Mouse (Mus musculus) c-Kit-positive CD71-negative TER-119-negative erythroid progenitor cells, embryonic 14.5 days (primary cell): ENCODE results near the gene Arhgap24.
A peak's percentile ranks its signal among the peaks of the same experiment; 100 is the strongest.
"Not testable (repeated sequence)": the region's sequence is repeated elsewhere in the genome, so short reads cannot be mapped to it uniquely, and the experiment has no call there.

Experiments used
- DNase-seq: peaks from one replicate; pipeline ENCODE4 v3.0.0-alpha.2; 2013; ENCODE audit warnings: low read depth

Arhgap24 gene

GRCm38 (mm10) chr5:102802833-102803232, 321.6 kb downstream of the Arhgap24 start:
- no peak for DNase-seq

DNA sequence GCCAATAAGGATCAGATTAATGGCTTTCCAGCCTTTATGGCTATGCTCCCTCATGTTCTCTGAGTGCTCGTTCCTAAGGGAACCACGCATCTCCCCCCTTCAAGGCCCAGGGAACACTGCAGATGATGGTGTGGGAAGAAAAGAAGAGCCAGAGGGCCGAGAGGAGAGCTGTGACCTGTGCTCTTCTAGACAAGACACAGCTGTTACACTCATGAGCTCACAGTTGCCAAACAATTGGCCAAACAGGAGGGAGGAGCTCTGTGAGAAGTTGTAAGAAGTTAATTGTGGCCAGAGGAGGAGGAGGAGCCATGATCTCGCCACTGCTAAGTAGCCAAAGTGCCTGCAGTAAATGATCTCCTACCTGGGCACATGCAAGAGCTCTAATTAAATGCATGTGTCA, 322.5 kb downstream of the Arhgap24 start:
- DNase-seq: no peak

- no peak for DNase-seq
Observed at GRCm38 (mm10) chr5:102807518-102807917, 326.3 kb downstream of the Arhgap24 start.

DNA sequence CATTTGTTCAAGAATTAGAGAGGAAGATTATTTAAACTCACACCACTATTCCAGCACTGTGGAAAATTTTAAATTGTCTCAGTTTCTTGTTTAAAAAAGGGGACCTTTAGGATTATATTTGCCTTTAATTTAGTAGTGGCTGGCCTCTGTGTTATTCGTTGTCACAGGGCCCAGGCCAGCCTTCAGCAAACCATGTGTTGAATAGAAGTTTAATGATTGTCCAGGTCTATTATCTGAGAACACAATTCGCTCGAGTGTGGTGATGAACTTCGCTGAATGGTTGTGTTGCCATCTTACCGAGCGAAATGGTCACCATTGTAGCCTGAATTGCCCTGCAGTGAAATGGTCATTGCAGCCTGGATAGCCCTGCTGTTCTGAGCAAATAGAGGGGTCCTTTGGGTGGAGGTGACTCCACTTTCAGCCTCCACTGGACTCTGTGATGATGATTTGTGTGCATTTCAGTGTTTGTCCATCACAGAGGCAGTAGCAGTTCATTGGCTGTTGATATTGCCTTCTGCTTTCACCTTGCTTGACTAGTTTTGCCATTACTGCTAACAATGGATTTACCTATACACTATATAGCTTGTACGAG, 329.3 kb downstream of the Arhgap24 start:
- DNase-seq: no peak

- DNase-seq: no peak
Observed at GRCm38 (mm10) chr5:102813271-102813670, 332.1 kb downstream of the Arhgap24 start.

- no peak for DNase-seq
Observed at GRCm38 (mm10) chr5:102817641-102818040, 336.4 kb downstream of the Arhgap24 start.

DNA sequence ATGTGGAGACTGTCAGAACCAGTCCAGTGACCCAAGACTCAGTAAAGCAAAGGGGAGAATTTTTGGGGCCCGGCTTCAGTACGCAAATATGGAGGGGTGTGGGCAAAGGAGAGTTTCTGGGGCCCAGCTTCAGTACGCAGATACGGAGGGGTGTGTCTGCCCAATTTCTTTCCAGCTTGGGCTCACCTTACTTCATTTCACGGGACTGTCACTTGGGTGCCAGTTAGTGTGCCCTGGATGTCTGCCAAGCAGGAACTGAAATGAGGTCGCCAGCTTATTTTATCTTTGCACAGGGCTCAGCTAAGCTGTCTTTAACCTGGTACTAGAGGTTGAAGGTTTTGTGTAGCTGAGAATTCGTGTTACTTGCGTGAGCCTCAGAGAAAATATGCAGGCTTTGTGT, 344.3 kb downstream of the Arhgap24 start:
- no peak for DNase-seq

DNA sequence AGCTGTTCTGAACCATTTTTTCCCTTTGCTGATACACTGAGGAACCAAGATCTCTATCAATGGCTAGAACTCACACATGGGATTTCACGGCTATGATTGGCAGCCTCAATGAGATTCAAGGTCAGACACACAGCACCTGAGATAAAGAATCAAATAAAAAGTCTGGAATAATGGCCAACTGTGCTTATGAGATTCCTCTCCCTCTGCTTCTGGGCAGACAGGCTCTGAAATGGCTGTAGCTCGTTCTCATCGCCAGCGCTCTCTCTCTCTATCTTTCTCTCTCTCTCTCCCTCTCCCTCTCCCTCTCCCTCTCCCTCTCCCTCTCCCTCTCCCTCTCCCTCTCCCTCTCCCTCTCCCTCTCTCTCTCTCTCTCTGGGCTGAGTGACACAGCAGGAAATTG, 357.9 kb downstream of the Arhgap24 start:
- no peak for DNase-seq

DNA sequence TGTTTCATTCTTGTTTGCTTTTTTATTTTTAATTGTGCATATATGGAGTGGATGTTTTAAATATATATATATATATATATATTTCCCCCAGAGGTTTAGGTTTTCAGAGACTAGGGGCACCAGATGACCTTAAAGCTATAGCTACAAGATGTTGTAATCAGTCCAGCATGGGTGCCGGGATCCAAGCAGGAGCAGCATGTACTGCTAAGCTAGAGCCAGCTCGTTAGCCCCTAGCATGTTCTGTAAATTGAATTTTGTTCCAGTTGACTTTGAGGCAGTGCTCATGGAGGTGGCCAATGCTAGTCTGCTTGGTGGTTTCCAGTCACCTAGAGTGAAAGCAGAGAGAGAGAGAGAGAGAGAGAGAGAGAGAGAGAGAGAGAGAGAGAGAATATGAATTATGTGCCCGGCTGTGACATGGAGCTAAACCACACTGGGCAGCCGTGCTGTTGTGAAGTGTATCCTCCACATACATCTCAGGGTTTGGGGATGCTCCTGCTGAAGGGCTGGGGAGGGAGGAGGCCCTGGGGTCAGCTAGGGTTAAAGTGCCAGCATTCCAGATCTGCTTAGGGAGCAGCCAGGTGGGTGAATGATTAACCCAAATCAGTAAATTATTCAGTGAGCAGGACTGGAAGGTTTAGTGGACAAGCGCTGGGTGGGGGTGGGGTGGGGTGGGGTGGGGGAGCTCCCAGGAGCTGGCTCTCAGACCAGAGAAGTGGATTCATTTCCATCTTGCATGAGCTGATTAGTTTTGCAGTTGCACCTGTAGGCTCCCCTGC, 362.9 kb downstream of the Arhgap24 start:
- DNase-seq: no peak

DNA sequence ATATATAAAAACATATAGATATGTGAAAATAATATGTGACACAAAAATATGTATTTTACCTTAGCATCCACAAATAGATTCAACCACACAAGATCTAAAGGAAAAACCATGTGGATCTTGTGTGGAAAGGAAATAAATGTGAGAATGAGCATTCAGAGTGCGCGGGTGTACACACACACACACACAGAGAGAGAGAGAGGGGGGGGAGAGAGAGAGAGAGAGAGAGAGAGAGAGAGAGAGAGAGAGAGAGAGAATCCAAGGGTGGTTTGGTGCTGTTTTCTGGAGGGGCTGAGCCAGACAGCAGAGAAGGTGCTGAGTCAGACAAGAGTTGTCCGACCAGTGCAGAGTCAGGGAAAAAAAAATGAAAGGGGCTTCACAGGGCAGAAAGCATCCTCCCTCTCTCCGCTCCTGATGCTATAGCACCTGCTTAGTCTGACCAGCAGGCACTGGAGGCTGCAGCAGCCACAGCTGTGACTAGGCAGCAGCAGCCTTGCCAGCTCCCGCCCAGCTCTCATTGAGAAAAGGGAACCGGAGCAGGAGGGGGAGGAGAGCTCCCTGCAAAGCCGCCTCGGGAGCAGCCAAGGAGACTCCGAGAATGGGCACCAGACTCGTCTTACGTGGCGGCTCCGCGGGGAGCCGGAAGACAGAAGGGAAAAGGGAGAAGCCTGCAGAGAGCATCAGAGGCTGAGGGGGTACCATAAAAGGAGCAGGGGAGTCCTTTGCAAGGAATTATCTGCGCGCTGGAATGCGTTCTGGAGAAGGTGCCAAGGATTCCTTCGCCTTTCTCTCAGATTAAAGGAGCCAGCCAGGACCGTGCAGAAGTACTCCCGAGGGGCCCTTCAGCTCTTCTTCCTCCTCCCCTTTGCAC, 363.8 kb downstream of the Arhgap24 start:
- peak; percentile 10 for DNase-seq

DNA sequence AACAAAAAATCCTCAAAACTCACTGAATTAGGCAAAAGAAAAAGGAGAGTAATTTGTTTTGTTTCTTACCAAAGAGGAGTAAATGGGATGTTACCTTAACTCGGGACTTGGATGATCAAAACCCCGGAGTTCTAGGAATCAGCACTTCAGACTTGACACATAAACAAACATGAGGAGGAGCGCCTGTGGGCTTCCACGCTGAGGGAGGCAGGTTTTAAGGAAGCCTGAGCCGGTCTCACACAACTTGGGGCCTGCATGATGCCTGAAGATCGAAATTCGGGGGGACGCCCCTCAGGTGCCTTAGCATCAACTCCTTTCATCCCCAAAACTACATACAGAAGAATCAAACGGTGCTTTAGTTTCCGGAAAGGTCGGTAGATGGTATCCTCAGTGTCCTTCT, 364.6 kb downstream of the Arhgap24 start:
- no peak for DNase-seq

DNA sequence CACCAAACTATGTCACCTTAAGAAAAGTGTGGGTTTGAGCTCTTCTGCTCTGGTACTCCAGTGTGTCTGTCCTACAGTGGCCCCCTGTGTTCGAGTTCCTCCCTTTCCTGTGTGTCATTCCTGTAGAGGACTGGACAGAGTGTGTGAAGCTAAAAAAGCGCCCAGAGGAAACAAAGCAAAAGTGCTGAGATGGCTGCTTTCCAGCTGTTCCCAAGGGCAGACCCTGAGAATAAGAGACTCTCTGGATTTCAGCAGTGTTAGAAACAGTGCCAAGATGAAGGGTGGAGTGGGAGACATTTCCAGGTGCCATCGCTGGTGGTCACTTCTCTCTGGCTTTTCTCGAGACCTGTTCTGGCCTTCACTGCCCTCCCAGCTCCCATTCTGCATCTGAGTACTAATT, 366.7 kb downstream of the Arhgap24 start:
- no peak for DNase-seq

GRCm38 (mm10) chr5:102851761-102852160, 370.6 kb downstream of the Arhgap24 start:
- DNase-seq: no peak

DNA sequence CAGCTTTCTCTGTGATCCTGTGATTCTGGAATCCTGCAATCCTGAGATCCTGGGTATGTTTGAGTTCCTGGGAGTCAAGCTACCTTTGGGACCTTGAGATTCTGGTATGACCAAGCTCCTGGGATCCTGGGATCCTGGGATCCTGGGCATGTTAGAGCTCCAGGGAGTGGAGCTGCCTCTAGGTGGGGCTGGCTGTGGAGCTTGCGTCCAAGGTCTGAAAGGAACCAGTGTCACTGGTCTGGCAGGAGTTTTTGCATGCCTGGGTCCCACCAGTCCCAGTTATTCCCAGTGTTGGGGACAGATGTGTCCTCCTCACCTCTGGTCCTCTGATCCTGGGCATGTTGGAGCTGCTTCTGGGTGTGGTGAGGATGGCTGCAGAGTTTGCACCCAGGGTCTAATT, 372.6 kb downstream of the Arhgap24 start:
- no peak for DNase-seq

DNA sequence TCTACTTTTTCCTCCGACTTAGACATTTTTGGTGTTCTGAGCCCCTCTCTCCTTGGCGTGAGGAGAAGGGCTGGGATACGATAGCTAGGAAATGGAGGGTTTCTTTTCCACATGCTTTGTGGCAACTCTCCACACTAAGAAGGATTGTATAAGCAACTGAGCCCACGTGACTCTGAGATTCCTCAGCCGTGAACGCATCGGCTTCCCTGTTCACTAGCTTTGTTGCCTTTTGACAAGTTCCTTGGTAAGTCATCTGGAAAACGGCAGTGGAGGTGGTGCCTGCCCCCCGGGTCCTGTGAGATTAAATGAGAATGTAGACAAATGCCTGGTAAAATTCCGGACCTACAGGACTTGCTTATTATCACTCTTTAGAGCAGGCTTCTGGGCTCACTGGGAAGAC, 374.6 kb downstream of the Arhgap24 start:
- DNase-seq: no peak

DNA sequence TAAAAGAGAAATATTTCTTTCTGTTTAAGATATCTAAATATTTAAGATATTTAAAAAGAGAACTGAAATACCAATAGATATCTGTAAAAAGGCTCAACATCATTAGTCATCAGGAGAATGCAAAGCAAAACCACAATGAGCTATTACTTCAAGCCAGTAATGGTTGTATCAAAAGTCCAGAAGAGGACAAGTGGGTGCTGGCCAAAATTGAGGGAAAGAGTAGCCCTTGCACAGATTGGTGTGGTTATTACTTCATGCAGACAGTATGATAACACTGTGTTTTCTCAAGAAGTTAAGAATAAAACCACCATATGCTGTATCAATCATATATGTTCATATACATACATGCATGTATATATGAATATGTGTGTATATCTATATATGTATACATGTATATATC, 376.9 kb downstream of the Arhgap24 start:
- DNase-seq: no peak

DNA sequence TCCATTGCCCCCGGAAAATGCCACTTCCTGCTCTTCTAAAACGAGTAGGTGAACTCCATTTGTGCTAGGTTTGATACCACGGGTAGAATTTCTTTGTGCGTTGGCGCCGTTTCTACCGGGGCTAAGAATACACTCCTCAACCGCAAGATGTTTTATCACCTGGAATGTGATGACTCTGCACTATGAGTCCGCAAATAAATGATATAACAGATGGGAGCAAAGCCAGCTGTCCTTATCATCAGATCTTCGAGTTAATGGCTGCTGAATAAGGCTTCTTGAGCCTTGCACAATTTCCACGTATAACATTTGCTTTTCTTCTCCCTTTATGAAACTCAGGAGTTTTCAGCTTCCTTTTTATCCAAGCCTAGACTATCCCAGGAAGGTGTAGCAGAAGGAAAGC, 378.6 kb downstream of the Arhgap24 start:
- DNase-seq: no peak

- DNase-seq: no peak
Observed at GRCm38 (mm10) chr5:102868196-102868595, 387.0 kb downstream of the Arhgap24 start.

DNA sequence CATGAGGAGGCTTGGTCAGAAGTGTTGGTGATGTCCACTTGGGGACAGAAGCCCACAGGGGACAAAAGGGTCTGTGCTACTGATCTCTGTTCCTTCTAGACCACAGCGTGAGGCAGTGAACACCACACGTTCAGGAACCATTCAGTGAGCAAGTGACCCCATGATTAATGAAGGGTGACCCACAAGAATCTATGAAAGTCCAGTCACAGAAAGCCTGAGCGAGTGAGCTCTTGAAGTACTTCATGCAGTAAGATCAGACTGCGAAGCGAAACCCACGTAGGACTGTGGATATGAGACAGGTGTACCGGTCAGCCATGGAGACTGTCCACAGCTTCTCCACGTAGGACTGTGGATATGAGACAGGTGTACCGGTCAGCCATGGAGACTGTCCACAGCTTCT, 391.8 kb downstream of the Arhgap24 start:
- DNase-seq: not testable (repeated sequence)

- DNase-seq: peak; percentile 29
Observed at GRCm38 (mm10) chr5:102874605-102875298, 393.6 kb downstream of the Arhgap24 start.

DNA sequence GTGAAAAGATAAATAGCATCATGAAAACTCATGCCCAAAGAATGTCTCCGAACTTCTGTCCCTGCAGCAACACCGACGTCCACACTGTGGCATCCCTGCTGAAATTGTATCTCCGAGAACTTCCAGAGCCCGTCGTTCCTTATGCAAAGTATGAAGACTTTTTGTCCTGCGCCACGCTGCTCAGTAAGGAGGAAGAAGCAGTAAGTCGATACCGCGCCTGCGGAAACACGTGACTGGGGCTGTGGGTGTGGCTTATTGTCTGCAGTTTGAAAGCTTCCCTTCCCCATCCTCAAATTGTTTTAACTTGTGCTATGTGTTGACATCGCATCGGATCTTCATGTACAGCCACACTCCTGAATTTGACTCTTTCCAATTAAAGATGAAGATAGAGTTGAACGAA, 394.4 kb downstream of the Arhgap24 start:
- DNase-seq: no peak

DNA sequence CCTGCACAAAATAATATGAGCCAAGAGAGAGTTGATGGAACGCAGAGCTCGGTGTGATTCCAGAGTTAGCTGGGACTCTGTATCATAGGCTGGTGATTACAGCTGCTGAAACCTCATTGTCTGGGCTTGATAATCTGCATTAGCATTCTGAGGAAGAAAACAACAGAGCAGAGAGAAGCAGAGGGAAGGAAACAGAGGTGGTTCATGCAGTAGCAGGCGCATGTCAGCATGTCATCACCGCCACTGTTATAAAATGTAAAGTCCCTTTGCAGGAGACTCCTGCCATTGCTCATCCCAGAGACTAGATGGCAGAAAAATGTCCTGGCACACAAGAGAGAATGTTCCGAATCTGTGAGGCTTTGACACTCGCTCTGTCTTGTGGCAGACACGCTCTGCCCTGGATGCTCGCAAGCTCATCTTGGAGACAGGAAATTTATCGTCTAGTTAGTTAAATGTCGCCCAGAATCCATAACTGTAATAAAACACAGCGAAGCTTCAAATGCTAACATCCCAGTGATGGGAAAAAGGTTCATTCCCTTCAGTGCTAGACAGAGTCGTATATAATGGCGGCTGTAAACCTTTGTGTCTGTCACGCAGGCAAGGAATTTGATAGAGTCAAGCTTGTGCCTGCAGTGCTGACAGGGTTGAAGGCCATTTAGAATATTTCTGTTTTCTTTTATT, 407.4 kb downstream of the Arhgap24 start:
- no peak for DNase-seq
